Mouse (Mus musculus) stomach, postnatal 0 days (tissue): ENCODE measurements around the gene Iqca.

Experiments used
- CTCF ChIP-seq: IDR thresholded peaks from 2 replicates; pipeline ENCODE4 v1.5.1; 2016; ENCODE audit warnings: antibody characterized with exemption, low read depth, mild to moderate bottlenecking, moderate library complexity
- EP300 ChIP-seq: optimal IDR thresholded peaks from 2 replicates; pipeline ENCODE3; 2016; ENCODE audit warnings: antibody characterized with exemption

- TF ChIP-seq CTCF, result no peak
- TF ChIP-seq EP300, result no peak
Observed at GRCm38 (mm10) chr1:90177565-90177964, 24.4 kb upstream of the Iqca start.
